Mouse (Mus musculus) spleen, postnatal 14 days (tissue): ENCODE measurements around the gene Tuba3b.

Experiments used
- DNase-seq, 2 experiments: peaks; one replicate each; pipeline ENCODE4 v3.0.0; 2021 to 2022; ENCODE audit warnings: low spot score in 2 of 2

Tuba3b gene

DNA sequence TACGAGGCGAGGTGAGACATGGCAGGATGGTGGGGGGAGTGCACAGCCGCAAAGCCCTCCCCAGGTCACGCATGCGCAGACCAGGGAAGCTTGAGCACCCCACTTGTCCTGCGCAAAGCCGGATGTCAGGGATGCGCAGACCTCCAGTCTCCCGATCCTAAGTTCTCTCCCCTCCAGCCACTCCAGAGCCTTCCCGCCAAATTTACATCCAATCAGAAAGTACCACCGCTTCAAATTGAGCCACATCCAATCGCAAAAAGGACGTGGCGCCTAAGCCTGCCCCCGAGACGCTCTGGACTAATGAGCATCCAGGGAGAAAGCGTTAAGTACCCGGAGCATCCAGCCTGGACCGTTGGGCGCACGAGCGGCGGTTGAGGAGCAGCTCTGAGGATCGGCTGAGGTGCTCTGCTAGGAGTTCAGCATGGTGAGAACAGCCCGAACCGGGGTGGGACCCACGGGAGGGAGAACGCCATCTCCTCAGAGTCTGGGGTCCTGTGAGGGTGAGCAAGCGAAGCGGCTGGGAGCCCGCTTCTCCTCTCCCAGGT, at the start of gene Tuba3b:
TSS of gene Tuba3b (plus strand) at position 92 of the 545 bp plus-strand sequence.
- DNase-seq = no peak

DNA sequence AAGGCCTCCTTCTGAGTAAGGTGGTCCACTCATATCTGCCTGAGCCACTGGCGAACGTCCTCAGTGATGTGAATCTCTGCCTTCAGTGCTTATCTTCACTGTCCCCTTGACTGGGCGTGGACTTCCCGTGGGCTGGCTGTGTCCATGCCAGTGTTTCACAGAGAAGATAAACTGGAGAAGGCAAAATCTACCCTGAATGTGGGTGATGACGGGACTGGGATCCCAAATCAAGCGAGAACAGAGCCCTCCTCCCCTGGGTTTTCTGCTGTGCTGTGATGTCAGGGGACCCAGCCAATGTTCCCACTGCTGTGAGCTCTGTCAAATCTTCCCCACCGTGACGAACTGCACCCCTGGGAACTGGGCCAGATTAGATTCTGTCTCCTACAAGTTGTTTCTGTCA, 48.3 kb upstream of the Tuba3b start:
- DNase-seq = no peak

DNA sequence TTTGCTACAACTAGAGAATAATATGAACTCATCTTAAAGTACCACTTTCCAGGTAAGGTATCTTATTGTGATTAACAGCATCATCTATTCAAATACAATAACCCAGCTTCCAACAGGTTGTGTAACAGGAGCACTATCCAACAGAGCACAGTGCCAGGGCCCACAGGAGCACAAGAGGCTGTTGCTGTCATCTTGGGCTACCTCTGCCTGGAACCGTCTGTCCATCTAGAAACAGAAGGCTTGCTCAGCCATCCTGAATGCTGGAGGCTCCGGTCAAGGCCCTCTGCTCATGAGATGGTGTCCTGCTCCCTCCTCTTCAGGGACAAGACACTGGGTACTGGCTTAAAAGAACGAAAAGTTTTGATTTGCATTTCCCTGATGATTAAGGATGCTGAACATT, 47.7 kb upstream of the Tuba3b start:
- DNase-seq = no peak

DNA sequence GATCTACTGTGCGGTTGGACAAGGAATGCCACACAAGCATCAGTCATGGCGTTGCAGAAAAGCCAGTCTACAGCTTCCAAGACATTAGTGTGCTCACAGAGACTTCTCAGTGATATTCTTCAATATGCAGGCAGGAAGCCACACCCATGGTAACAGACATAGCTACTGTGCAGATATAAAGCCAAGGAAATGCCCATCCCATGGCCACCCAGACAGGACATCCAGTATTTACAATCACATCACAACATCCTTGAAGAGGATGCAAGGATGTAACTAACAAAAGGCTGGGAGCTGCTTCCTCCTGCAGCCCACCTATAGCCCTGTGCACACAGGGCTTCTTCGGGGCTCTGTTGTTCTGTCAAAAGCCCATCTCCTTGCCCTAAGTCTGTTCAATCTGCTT, 46.9 kb upstream of the Tuba3b start:
- DNase-seq = no peak

DNA sequence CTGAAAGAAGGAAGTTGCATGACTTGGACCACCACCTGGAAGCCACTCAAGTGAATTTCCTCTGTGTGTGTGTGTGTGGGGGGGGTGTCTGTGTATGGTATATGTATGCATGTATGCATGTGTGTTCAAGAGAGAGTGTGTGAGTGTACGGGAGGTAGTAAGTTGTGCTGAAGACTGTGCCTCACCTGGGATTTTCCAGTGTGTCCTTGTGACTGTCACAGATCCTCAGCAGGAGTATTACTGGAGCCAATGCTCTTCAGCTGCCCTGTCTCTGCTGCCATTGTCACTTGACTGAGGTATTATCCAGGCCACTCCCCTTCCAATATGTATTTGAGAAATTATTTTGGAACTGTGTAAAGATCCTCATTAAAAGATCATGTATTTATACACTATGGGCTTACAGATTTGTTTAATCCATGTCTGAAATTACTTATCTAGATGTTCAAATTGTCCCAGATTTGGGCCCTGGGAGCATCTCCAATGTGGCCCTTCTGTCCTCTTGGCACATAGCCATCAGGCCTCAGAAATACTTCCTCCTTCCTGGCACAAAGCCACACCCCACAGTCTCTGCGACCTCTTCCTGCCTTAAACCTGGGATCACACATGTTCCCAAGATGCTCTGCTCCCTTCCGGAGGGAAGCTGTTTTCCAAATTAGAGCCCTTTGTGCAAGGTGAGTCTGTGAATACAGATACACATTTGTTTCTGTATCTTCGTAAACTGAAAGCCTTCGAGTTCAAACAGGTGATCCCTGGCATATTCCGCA, 42.1 kb upstream of the Tuba3b start:
- DNase-seq = no peak

DNA sequence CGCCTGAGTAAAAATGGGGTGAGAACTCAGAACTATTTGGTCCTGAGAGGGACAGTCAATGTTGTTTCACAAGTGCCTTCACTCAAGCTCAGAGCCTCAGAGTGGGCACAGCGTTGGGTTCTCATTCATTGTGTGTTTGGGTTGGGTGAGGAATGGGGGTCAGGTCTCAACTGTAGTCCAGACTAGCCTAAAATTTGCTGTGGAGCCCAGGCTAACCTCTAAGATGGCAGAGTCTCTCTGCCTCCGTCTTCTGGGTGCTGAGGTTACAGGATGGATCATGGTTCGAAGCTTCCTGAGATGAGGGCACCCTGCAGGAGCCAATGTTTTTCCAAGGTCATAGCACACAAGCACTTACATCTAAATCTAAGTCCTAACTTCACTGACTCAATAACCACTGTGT, 38.8 kb upstream of the Tuba3b start:
- DNase-seq = no peak

DNA sequence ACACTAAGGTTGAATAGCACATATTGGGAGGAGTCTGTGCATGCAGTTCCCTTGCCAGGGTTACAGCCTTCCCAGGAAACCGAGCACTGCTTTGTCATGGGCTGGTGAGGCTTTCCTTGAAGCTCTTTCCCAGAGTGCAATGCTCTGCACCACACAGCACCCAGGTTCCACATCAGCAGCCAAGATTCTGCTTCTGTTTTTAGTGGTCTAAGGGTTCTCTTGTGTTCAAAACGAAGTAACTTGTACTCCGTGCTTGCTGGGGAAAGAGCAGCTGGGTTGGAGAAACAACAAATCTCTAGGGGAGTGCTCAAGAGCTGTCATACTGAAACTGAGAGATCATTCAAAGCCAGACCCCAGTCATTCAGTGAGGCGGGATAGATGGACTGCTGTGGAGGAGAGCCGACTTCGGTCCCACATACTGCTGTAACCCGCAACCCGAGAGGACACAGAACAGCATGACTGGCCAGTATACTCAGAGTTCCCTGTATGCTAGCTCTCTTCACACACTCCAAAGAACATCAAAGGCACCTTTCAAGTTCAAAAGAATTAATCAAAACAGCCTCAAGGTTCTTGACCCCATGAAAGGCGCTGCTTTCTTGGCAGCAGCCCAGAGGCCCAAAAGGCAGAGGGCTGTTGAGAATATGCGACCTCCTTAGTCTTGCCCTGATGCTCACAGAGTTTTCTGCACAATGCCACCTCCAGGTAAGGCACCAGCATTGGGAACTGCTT, 36.9 kb upstream of the Tuba3b start:
- DNase-seq = no peak

DNA sequence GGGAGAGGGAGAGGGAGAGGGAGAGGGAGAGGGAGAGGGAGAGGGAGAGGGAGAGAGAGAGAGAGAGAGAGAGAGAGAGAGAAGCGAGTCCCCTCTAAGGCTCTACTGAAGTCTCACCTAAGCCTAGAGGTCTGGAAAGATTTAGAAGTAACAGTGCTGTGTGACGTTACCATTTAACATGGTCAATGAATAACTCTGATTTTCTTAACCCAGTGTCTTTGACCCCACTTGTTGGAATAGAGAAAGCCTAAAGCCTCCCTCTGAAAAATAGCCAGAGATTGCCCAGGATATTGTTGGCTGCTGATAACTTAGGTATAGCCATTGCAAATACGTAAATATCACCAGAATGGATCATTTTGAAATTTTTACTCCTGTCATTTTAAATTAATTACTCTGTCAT, 35.8 kb upstream of the Tuba3b start:
- no peak for DNase-seq

DNA sequence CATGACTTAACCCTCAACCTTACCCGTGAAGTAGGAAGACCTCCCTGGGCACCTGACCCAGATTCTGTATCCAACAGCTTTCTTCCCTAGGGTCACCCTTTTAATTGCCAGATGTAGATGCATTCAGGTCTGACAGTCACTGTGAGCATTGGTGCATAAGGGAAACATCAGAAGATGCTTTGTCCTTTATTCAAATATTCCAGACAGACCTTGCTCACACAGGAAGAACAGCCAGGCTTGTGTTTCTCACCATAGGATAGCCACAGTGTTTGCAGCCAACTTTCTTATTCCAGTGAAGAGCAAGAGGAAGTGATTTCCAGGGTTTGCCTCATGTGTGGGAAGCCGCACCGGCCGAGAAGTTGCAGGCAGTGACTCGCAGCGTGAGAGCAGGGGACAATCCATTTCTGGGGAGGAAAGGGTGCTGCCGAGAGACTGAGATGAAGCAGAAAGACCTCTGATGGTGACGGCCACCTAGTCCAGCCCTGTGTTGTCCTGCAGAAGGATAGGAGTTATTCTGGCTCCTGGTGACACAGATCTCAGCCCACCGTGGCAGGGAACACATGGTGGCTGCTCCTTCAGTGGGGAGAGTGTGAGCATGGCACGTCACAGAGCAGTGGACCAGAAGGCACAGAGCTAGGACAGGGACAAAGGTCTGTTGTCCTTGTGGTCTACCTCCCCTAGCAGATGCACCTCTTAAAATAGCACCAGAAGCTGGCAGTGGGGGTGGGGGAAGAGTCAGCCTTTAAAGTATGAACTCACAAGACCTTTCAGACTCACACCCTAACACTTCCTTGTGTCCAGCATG, 34.0 kb upstream of the Tuba3b start:
- no peak for DNase-seq

DNA sequence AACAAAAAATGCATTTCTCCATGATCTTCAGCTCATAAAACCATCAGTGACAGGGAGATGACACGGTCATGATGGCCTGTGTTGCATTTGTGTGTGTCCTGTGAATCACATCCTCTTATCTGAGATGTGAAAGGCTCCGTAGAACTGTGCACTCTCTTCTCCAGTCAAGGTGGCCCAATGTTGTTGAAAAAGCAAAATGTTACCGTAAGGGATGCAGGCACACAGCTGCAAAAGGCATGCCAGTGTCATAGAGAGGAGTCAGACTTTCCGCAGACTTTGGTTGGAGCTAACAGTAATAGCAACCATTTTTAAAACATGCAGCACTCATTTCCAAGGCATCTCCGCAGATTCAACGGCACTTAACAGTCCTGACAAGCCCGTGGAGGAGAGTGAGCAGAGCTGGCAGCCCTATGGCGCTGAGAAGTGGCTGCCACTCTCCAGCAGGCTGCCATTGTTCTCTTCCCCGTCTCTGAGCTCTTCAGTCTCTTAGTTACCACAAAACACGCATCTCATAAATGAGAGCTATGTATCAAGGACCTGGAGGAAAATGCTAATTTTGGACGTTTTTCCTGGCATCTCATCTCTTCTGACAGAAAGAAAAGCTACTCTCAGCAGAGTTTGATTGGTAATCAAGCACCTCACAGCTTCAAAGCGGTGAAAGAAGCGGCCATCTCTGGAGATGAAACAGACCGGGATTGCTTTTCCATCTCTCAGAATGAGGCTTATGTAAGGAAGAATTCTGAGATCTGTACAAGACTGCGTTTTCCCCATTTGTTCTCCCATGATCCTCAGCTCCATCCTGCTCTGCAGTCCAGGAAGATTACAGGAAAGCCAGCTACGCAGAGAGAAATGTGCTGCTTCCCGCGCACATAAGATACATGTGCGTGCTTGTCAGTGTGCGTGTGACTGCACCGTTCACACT, 30.2 kb upstream of the Tuba3b start:
- no peak for DNase-seq

DNA sequence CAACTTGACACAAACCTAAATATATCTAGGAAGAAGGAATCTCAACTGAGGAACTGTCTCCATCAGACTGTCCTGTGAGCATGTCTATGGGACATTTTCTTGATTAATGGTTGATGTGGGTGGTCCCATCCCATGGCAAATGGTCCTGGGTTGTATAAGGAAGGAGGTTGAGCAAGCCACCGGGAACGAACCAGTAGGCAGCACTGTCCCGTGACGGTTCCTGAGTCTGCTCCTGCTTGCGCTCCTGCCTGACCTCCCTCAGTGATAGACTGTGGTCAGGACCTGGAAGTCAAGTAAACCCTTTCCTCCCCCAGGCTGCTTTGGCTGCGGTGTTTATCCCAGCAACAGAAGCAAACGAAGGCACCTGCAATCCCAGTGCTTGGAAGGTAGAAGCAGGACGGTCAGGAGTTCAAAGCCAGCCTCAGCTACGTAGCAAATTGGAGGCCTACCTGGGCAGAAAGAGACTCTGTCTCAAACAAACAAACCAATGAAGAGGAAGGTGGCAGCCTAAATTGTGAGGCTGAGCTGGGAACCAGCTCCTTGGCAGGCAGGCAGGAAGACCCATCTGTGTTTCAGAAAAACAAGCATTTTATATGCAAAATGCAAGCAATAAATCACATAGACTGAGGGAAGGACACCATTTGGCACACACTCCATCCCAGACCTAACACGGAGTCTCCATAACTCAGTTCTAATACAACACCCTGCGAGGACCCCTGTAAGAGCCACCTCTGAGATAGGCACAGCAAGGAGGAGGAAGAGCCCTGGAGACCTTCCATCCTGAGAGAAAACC, 24.9 kb upstream of the Tuba3b start:
- no peak for DNase-seq

DNA sequence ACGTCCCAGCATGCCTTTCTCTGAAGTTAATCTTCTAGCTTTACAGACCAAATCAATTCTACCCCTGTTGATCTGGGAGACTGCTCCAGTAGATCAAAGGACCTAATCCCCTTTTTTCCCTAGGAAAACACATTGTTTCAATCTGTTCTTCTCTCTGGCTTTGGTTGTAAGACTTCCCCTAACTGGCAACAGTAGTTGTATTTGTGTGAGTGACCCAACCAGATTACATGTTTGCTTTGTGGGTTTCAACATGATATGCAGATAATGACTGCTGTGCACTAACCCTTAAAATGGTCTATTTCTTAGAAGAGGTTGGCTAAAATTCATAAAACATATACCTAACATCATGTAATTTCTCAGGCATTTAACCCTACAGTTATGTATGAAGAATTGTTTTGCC, 24.0 kb upstream of the Tuba3b start:
- no peak for DNase-seq

DNA sequence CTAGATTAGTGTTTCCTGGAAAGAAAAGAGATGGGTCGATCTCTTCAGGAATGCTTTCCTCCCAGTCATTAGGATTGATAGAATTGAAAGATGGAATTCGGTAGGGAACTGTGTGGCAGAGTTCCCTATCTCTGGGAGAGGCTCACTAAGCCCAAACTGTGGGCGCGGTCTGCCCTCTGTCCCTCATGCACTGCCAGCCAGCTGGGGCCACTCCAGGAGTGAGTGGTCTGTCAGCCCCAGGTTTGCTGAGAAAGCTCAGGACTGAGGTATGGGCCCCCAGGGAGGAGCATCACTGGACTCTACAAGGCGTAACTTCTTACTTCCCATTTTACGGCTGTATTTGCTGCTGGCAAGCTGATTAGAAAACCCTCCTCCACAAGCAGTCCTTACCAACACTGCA, 23.5 kb upstream of the Tuba3b start:
- no peak for DNase-seq

DNA sequence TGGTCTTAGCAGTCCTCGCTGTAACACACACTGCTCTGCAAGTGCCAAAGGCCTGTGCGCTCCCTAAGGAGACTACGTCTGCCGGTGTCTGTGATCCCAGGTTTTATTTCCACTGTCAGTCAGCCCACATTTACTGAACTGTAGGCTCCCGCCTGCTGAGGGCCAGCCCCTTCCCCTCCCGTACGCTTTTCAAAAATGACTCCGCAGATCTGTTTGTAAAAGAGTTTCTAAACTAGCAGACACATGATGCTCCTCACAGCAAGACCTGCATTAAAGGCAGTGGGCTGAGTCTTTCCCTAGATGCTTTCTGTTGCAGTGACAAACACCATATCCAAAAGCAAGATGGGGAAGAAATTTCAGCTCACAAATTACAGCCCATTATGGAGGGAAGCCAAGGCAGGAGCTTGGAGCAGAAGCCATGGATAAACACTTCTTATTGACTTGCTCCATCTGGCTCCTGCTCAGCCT, 23.0 kb upstream of the Tuba3b start:
- DNase-seq = no peak

DNA sequence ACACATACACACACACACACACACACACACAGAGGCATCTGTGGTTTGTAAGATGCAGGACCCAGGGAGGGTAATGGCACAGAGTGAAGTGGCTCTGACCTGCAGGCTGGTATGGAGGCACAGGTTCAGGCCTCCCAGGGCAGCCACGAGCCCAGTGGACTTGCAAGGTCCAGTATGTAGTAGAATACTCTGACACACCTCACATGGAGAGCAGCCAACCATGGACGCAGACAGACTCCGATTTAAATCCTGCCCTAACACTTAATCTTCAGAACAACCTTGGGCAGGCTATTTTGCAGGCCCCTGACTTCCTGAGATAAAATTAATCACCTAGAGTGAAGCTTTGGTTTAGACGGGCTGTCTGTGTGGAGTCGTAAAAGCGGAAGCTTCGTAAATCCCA, 21.6 kb upstream of the Tuba3b start:
- no peak for DNase-seq

DNA sequence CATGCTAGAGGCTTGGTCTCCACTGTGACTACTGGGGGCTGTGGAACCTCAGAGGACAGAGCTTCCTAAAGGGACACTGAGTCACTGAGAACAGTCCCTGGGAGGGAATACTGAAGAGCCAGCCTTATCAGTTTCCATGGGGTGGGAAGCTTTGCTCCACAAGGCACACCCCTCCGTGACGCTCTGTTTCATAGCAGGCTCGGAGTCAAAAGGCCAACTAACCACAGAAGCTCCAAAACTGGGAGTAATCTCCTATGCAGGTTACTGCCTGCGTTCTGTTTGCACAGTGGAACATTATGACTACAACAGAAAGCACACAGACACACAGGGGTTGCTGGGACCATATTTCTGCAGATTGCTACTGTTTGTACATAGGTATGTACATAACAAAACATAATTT, 19.7 kb upstream of the Tuba3b start:
- DNase-seq = no peak

DNA sequence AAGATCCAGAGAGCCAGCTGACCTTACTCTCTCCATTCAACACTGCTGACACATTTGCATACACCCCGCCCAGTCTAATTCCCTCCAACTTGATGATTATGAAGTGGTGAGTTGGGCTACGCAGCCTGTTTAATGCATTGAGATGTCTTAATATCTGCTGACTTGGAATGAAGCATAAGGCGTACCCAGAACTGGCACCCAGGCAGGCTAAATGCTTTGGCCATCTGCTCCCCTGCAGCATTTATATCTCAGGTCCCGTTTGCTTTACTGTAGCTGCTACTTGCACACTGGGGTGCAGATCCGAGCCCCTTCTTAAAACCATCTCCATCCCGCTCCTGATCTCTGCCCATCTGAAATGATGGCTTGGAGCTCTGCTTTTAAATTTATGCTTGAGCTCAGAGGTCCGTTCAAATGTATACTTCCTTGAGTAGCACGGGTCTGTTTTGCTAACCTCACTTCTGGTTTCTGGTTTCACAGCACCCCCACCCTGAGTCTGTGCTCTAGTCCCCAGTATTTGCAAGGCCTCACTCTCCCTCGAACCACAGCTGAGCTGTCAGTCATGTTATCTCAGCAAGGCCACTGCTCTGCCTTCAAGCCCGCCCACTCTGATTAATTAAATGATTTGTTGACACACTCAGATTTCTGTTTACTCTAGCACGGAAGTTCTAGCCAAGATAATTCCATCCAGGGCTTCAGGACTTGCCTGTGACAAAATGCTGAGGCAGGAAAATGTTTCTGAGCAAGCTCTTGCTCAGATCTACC, 16.6 kb upstream of the Tuba3b start:
- no peak for DNase-seq

DNA sequence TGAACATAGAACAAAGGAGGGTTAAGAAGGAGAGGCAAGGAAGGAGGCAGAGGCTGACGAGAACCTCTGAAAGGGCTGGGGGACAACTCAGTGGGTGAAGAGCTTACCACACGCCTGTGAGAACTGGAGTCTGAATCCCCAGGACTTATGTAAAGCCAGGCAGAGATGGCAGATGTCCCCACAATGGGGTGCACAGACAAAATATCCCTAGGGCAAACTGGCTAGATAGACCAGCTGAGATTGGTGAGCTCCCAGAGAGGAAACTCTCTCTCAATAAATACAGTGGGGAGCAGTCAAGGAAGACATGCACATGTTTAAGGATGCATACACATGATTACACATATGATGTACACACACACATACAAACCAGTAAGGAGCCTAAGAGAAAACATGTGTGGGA, 11.4 kb upstream of the Tuba3b start:
- no peak for DNase-seq

DNA sequence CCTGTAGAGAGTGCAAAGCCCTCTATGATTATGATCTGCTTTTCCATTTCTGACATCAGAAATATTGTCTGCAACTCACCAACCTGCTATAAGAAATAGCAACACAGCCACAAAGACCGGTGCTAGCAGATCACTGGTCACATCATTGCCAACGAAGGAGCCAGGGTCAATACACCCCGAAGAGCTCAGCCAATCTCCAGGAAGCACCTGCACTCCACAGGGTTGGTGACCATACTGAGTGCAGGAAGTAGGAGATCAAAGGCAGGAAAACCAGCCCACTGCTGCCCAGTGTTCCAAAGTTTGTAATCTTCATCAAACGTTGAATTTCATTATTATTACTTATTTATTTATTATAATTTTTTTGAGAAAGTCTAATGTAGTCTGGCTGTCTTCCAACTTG, 10.9 kb upstream of the Tuba3b start:
- DNase-seq = no peak

DNA sequence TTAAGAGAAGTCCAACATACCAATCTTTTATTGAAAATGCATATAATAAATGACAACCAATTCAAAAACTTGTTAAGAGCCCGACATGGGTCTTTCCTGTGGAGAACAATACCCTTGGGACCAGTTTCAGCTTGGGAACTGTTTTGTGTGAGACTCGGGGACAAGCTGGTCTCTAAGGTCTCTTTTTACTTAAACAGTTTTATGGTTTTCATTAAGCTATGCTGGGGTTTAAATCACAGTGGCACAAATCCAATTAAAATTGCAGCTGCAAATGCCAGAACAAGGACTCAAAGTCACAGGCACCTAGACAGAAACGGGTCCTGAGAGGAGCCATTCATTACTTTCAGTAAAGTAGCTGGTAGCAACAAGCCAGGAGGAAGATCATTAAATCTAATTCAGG, 10.4 kb upstream of the Tuba3b start:
- no peak for DNase-seq
